Mouse (Mus musculus) brain, embryonic 18.5 days (tissue): ENCODE data around the gene Wnt6.

ENCODE experiments used
- DNase-seq: peaks from one replicate; pipeline ENCODE4 v3.0.0-alpha.2; 2012; ENCODE audit warnings: low read depth, low spot score

Gene Wnt6

DNA sequence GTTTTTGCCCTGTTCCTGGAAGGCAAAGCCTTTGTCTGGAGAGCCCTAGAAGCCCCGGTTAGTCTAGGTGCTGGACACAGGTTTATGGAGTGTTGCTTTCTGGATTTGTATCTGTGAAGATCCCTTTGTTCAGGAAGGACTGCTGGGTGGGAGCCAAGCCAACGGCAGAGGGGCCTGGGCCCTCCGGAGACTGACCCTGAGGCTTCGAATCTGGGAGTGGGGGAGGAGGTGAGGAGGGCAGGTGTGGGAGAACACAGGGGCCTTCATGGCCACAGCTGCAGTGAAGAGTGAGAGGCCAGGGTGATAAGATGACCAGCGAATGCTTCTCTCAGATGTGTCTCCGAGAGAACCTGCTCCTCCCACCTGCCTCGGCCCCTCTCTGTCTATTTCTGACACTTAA, 2.4 kb downstream of the Wnt6 start:
- no peak for DNase-seq

DNA sequence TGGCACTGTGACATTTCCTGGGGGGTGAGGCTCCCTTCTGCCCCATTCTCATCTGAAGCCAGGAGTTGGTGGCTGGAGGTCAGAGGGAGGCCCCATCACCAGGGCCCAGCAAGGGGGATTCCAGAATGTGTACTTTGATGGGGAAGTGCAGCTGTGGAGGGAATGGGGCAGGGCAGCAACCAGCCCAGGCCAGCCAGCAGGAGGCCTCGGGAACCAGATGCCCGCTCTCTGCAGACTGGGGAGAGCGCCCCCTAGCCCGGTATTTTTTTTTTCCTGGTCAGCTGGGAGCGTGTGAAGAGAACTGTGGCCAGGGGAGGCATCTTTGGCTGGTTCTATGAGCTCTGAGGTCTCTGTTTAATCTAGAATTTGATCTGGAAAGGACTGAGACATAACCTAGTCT, 4.1 kb downstream of the Wnt6 start:
- no peak for DNase-seq

DNA sequence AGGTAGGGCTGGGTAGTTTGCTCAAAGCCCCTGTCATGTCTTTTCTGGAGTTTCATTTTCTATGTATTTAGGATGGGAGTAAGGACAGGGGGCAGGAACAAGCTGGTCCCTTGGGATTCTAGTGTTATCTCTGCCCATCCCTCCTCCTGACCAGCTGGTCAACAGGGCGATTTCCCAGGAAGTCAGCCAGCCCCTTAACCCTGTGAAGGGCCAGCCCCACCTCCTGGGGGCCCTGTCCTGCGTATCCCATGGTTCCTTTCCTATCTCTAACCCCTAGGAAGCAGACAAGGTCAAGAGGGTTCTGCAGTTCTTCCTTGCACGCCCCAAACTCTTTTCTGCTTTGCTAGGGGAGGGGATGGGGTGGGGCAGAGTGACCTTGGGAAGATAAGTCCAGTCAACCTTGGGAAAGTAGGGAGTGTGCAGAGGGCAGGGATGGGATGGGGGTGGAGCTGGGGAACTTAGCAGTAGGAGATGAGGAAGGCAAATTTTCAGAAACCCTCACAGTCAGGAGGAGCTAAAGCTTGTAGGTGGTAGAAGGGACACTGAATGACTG, 7.3 kb downstream of the Wnt6 start:
- no peak for DNase-seq

DNA sequence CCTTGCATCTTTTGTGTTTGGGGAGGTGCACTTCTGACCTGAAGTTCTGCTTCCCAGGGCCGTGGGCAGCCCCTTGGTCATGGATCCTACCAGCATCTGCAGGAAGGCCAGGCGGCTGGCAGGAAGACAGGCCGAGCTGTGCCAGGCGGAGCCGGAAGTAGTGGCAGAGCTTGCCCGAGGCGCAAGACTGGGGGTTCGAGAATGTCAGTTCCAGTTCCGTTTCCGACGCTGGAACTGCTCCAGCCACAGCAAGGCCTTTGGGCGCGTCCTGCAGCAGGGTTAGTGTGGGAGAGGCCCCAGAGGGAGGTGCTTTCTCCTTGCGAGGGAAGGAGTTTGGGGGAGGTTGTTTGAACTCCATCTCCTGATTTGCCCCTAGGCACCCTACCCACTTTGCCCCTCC, 10.4 kb downstream of the Wnt6 start:
- no peak for DNase-seq

- DNase-seq = no peak
Measured at GRCm38 (mm10) chr1:74783554-74783953, 11.9 kb downstream of the Wnt6 start.

- no peak for DNase-seq
Measured at GRCm38 (mm10) chr1:74784041-74784759, 12.5 kb downstream of the Wnt6 start.

GRCm38 (mm10) chr1:74787846-74788245, 16.2 kb downstream of the Wnt6 start:
- DNase-seq = no peak

DNA sequence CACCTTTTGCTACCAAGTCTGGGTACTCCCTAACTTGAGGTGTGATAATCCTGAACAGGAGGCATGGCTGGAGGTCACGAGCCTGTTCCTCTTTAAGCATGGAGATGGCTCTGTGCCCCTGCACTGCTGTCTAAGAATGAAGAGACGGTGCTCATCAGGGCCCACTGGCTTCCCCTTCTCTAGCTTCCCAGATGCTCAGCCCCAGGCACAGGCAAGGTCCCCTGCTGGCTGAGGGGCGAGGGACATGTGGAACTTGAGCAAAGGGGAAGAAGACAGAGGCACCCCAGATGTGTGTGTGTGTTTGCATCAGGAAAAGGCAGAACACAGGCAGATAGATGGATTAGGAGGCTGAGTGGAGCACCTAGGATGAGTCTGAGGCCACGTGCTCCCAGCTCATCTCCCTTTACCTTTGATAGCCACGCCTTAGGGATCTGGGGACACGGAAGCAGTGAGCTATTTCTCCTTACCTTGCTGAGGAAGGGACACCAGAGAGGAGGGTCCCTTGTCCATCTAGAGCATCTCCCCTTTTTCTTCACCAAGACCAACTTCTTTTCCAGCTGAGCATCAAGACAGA, 17.0 kb downstream of the Wnt6 start:
- no peak for DNase-seq

- DNase-seq = no peak
Measured at GRCm38 (mm10) chr1:74790095-74790494, 18.4 kb downstream of the Wnt6 start.

GRCm38 (mm10) chr1:74791249-74791648, 19.6 kb downstream of the Wnt6 start, which contains the start of gene Wnt10a:
Gene Wnt10a, plus strand, starts transcription at chr1:74791516.
- no peak for DNase-seq

GRCm38 (mm10) chr1:74792831-74793660, 21.4 kb downstream of the Wnt6 start:
- DNase-seq = no peak

GRCm38 (mm10) chr1:74794487-74795144, 22.9 kb downstream of the Wnt6 start:
- no peak for DNase-seq

DNA sequence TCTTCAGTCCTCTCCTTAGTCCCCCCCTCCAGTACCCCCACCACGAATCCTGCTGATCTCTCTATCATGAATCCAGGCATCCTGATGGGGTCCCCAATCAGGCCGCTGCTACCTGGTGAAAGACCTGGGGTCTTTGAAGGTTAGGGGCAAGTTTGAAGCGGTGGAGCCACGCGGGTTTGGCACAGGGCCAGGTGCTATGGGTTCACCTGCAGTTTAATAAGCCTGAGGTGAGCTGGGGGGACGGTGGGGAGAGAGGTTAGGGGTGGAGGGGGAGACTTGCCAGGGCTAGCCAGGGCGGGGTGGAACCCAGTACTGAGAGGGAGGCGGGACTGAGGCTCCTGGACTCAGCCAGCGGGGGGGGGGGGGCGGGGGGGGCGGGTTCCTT, 23.4 kb downstream of the Wnt6 start:
- no peak for DNase-seq

- no peak for DNase-seq
Measured at GRCm38 (mm10) chr1:74797459-74797858, 25.8 kb downstream of the Wnt6 start.

GRCm38 (mm10) chr1:74800424-74800888, 28.8 kb downstream of the Wnt6 start:
- no peak for DNase-seq

DNA sequence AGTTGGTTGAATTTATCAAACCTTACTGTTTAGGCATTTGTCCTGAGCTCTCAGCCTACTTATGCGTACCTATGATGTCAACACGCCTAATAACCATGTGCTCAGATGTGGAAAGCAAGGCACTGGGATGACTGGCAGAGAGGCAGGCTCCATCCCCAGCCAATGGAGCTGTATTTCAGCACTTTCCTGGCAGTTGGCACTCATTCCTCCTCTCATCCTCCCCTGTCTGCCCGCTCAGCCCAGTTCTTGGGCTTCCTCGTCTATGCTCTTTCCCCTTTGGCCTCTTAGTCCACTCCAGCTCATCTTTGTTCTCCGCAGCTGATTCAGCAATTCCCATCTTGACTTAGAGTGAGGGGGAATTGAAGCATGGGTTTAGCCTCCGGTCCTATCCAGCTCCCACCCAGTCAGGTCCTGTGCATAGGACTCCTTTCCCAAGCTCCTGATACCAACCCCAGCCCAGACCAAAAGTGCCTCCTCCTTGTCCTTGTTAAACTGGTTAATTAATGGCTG, 30.0 kb downstream of the Wnt6 start:
- no peak for DNase-seq

DNA sequence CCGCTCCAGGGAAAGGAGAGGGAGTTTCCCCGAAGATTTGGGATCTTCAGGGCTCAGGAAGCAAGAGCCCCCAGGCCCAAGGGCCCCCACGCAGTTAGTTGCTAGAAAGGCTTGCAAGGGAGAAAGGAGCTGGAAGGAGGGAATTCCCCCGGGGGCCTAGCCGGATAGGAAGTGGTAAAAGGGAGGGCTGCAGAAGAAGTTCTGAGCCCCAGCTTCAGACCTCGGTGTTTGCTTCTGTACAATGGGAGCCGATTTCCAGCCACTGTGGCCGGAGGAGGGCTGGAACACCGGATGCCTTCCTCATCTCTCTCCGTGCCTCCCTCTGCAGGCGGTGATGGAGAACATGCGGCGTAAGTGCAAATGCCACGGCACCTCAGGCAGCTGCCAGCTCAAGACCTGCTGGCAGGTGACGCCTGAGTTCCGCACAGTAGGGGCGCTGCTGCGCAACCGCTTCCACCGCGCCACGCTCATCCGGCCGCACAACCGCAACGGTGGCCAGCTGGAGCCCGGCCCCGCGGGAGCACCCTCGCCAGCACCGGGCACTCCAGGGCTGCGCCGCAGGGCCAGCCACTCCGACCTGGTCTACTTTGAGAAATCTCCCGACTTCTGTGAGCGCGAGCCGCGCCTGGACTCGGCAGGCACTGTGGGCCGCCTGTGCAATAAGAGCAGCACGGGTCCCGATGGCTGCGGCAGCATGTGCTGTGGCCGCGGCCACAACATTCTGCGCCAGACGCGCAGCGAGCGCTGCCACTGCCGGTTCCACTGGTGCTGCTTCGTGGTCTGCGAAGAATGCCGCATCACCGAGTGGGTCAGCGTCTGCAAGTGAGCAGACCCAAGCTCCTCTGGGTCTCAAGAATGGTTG, 31.3 kb downstream of the Wnt6 start:
- no peak for DNase-seq

GRCm38 (mm10) chr1:74804211-74804870, 32.6 kb downstream of the Wnt6 start:
- no peak for DNase-seq

DNA sequence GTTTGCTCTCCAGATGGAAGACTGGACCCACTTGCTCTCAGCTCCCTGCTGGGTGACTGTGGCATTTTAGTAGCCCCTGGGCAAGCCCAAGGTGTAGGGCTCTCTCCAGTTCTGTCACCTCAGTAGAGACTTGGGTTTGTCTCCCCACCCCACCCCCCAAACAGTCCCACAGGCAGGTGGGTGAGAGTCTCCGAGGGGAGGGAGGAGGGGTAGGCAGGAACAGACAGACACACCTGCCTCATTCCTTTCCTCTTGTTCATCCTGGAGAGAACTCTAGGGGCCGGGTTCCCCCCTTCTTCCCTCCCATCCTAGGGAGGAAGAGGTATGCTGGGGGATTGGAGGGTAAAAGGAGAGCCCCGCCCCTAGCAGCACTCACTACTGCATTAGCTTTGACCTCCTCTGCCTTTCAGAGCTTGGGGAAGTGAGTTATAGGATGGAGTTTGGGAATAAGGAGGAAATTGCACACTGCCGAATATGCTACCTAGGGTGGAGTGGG, 33.7 kb downstream of the Wnt6 start:
- DNase-seq = no peak

DNA sequence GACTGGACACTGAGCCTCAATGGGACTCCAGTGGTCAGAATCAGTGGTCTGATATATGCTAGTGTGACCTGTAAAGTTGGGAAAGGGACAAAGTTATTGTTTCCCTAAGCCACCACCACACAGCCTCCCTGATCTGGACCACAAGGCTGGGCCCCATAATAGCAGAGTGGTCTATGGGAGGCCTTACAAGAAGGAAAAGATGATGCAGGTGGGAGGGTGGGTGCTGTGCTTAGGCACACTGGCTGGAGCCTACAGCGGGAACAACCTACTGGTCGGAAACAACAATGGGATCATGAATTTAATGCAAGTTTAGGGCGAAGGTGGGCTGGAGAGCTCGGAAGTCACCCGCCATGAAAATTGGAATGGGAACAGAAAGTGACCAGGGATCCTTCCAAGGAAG, 34.2 kb downstream of the Wnt6 start:
- no peak for DNase-seq
